Mouse (Mus musculus) urinary bladder, postnatal 36 days (tissue): Measurements from ENCODE around the gene Per1.

Experiments used
- DNase-seq, 2 experiments: peaks; one replicate each; pipeline ENCODE4 v3.0.0; 2022; ENCODE audit warnings: low spot score in 2 of 2, mixed read lengths in 1 of 2

Gene Per1

DNA sequence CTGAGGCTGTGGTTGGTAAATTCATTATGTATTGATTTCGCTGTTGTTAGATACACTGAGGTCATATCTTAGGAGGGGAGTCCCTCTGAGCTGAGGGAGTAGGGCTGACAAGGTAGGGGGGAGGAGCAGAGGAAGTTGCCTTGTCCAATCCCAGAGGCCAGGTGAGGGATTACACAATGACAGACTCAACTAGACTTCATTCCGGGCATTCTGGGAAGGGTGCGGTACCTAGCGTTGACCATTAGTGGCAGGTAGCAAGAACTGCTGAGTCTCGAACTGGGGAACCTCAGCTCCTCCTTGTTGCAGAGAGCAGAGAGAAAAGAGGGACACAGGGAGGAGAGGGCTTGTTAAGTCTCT, 38.5 kb downstream of the Per1 start:
- no peak for DNase-seq

- DNase-seq: peak in 1 of 2 experiments; percentile 45
Observed at GRCm38 (mm10) chr11:69133923-69134621, 39.1 kb downstream of the Per1 start.

- DNase-seq: no peak
Observed at GRCm38 (mm10) chr11:69134622-69134968, 39.6 kb downstream of the Per1 start.

GRCm38 (mm10) chr11:69135361-69135760, 40.3 kb downstream of the Per1 start:
- no peak for DNase-seq

GRCm38 (mm10) chr11:69147546-69147945, 52.5 kb downstream of the Per1 start:
- no peak for DNase-seq

GRCm38 (mm10) chr11:69148451-69148960, 53.5 kb downstream of the Per1 start:
- no peak for DNase-seq

DNA sequence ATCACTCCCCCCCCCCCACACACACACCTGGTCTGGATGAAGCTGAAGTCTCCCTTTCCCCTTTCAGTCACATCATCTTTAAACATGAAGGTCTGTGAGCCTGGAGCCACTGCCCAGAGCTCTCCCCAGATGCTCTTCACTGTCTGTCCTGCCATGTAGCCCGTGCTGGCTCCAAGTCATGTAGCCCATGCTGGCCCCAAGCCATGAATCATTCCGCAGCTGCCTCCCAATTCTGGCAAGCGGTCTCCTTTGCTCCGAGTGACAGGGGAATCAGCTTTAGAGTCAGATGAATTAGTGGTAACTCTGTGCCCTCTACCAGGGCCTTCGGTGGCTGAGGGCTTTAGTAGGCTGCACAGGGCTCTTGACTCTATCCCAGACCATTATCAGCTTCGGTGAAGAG, 54.7 kb downstream of the Per1 start:
- DNase-seq: no peak

DNA sequence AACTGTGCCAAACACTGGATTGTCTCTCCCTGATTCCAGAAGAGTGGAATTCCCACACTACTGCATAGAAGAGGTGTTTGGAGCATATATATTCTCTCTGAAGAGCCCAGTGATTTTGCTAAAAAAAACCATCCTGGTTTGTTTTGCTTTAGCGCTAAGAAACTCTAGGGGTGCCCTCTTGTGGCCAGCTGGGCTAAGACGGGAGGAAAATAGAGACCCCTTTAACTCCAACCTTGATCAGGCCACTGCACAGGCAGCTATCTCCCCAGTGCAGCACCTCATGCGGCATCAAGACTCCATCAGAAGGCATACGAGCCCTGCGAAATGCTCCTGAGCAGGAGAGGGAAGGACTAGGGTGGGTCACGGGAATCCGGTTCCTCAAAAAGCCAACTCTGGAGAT, 55.4 kb downstream of the Per1 start:
- peak; percentile 44 to 47 for DNase-seq

DNA sequence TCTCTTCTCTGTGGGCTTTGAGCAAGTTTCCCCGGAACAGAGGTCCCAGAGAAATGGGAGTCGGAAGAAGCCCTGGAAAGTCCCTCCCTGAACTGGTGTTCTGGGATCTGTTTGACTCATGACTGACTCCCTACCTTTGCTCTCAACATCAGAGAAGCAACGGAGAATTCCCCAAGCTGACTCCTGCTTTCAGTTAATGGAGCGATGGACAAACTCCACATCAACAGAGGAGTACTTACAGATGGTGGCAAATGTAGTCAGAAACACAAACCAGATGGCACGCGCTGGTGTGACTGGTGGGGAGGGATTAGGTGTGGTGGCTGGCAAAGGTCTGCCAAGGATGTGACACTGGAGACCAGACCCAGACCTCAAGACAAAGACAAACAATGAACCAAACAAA, 56.0 kb downstream of the Per1 start:
- no peak for DNase-seq

- DNase-seq: no peak
Observed at GRCm38 (mm10) chr11:69153831-69154230, 58.8 kb downstream of the Per1 start.

- no peak for DNase-seq
Observed at GRCm38 (mm10) chr11:69155351-69155750, 60.3 kb downstream of the Per1 start.

- DNase-seq: no peak
Observed at GRCm38 (mm10) chr11:69156800-69157199, 61.8 kb downstream of the Per1 start, which contains the start of gene Alox12b. TSS of gene Alox12b (plus strand) at chr11:69156989.
